Mouse (Mus musculus) granulocyte monocyte progenitor cell, adult 5-6 weeks (primary cell): Measurements from ENCODE around the gene Slc31a2. TPM values are rescaled to one million over a fixed set of nuclear protein-coding genes. Genes with fewer than 3 reads are reported as not detected.
A peak's percentile ranks its signal among the peaks of the same experiment; 100 is the strongest.

Experiments used
- ATAC-seq: replicated peaks from 2 replicates; pipeline ENCODE4 v1.8.0; 2016; ENCODE audit warnings: mild to moderate bottlenecking, moderate TSS enrichment, inconsistent platforms; ENCODE audit not compliant: poor library complexity, severe bottlenecking
- total RNA-seq, 2 experiments: library from RNA; stranded (forward) in 1 of 2; stranded (reverse) in 1 of 2; fragments of 200-712, 200-1000 nt in 1 of 2; fragments of >200 nt in 1 of 2; fragmentation: Nextera tagmentation in 1 of 2; gene quantifications; 2 replicates each; pipeline ENCODE4 v1.2.3; 2014 to 2017

Slc31a2 gene
- total RNA-seq, 2 experiments from 2014 or later = 18.7 to 39.4 TPM

DNA sequence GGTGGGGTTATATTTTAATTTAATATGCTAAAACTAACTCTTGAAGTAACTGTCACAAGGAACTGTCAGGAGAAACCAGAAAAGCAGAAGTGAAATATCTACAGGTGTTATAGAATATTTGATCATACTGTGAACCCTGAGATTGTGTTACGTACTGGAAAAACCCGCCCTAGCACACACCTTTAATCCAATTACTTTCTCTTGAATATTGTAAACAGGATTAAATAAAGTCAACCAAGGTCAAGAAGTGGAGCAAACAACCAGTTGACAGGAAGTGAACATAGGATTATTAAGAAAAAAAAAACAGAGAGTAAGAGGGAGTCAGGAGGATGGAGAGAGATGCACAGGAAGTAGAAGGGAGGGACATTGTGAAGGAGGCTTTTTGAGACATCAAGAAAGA, 50.5 kb downstream of the Slc31a2 start:
- ATAC-seq = no peak

DNA sequence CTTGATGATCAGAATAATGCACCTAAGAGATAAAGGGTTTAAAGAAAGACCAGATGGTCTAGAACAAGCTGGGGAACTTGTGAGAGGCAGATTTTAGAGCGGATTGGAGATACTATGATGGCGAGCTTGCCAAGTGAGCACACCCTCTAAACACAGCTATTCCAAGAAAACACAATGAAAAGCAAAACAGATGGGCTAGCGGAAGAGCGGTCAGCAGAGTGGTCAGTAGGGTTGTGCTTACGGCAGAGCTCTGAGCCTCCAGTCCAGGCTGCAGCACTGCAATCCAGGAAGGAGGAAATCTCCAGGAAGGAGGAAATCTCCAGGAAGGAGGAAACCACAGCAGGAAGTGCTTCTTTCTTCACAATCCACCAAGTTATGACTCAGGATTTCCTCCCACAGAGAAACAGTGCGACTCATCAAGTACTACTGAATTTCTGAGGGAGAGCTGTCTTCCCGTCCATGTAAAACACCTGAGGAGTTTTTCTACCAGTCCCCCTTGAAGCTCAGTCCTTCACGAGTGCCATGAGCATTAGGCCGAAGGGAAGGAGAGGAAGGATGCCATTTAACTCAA, 51.4 kb downstream of the Slc31a2 start:
- ATAC-seq = peak; percentile 61

DNA sequence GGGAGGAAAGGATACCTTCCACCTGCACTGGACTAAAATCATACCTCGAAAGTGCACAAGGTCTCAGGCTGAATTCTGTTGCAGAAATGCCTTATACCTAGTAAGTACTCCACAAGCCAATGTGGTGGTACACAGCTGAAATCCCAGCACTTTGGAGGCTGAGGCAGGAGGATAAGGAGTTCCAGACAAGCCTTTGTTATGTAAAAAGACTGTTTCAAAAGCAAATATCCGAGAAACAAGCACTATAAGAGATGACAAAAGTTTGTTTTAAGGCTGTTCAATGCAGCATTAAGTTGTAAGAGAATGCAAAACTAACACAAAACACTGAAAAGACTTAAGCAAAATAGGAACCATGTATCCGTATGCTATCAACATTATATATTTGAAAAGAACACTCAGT, 52.2 kb downstream of the Slc31a2 start:
- no peak for ATAC-seq

DNA sequence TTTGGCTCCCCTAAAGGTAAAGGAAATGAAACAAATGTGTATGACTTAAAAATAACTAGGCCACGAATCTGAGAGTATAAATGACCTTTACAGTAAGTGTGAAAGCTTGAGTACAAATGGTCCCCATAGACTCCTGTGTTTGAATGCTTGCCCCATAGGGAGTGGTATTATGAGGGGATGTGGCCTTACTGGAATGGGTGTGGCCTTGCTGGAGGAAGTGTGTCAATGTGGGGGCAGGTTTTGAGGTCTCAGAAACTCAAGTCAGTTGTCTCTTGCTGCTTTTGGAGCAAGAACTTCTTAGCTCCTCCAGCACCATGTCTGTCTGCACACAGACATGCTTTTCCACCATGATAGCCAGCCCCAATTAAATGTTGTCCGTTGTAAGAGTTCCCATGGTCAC, 54.1 kb downstream of the Slc31a2 start:
- ATAC-seq = peak; percentile 85

DNA sequence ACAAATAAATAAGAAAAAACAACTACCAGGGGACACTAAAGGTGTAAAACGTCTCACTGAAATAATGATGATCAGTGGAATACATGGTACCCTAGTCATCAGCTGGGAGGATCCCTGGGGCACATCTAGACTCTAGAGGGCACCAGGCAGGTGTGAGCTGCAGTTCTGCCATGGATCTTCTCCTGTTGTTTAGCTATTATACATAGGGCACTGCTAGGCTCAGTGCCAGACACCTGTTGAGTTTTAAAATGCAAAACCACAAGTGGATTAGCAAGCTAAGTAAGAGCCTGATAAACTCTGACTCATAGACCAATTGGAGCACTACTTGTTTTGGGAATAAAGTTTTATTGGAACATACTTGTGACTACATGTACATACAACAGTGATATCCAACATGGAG, 55.9 kb downstream of the Slc31a2 start:
- no peak for ATAC-seq

DNA sequence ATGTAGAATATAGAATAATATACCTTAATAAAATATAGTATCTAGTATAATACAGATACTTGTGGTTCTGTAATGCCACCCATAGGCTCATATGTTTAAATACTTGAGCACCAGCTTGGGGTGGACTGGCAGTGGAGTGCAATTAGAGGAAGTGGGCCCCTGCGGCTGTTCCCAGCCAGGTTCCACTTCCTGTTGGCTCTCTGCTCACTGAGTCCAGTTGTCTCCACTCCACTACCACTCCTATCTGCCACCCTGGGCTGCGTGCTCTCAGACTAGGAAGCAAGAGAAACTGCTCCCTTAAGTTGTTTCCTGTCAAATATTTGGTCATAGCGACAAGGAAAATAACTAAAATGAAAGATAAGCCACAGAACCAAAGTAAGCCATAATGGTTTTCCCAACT, 60.3 kb downstream of the Slc31a2 start:
- peak; percentile 100 for ATAC-seq

DNA sequence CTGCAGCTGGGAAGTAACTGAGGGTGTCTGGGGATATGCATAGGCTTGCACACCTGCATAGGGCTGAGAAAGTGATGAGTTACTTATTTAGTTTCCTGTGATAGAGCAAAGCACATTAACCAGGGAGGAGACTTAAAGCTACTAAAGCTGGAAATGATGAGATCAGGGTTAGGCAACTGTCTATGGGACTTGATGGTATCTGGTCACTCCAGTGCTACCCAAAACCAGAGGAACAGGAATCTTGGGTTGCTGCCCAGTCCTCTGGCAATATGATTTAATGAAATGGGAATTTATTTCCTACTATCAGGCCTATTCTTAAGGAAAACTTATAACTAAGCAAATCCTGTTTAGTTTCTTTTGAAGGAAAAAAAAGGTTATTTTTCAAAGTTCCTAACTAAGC, 63.7 kb downstream of the Slc31a2 start:
- ATAC-seq = no peak

DNA sequence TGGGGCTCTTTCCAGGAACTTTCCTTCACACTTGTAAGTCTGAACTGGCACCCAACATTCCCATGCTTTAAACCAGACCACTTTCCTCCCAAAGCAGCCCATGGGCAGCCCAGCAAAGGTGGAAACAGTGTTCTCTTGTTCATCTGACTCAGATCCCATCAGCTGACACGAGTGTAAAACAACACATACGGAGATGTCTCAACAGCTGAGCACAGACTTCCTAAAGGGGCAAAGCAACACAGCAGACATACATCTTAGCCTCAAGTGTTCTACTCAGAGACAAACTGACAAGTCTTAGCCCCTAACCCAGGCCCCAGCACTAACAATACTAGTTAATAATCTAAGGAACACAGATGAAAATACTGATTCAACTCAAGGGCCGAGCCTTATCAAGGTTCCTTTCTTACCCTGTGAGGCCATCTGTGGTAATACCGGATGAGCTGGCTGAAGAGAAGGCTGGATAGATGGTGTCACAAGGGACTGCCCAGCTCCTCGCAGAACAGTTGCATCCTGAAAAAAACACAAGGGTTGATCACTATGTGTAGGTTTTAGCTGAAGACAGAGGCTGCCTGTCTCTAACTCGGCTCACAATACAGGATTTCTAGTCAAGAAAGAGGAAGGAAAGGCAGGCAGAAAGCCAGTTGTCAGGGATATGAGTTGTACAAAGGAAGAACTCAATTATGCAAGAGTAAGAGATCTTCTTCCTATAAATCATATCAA, 66.7 kb downstream of the Slc31a2 start:
- ATAC-seq = peak; percentile 93

DNA sequence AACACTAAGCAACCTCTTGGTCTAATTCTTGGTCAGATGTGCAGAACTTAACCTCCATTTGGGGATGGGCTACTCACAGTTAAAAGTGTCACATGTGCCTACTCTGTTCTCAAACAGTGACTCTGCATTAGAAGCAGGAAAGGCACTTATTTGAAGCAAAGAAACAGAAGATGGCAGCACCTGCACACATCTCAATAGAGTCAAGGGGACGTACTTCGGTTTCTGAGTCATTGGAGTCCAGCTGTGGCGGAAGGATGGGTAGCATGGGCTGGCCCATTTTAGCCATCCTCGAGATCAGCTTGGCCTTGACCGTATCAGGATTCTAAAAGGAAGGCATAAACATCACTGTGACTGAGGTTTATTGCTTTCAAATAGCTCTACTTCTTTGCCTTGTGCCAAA, 69.6 kb downstream of the Slc31a2 start:
- ATAC-seq = no peak

DNA sequence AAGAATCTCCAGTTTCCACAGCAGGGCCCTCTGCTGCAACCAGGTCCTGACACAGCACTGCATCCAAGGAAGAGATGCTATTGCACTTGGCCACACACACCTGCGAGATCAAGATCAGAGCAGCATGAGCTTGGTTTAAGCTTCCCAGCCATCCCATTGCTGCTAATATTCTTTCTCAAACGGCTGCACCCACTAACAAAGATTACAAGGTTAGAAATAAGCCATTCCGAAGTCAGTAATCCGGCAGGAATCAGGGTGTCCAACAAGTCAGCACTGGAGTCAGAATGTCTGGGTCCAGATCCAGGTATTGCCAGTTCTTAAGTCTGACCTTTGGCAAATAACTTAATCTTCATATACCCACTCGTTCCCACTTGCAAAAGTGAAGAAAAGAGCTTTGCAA, 76.2 kb downstream of the Slc31a2 start:
- ATAC-seq = no peak

DNA sequence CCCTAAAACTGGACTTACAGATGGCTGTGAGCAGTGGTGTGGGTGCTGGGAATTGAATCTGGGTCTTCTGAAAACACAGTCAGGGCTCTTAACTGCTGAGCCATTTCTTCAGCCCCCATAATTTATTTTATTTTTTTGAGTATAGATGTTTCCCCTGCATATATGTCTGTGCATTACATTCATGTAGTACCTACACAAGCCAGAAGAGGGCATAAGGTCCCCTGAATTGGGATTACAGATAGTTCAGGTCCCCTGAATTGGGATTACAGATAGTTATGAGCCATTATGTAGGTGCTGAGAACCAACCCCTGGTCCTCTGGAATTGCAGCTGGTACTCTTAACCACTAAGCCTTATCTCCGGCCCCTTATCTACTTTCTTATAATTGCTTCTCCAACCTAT, 81.6 kb downstream of the Slc31a2 start:
- peak; percentile 50; the same call in 1 of the 2 replicates for ATAC-seq

DNA sequence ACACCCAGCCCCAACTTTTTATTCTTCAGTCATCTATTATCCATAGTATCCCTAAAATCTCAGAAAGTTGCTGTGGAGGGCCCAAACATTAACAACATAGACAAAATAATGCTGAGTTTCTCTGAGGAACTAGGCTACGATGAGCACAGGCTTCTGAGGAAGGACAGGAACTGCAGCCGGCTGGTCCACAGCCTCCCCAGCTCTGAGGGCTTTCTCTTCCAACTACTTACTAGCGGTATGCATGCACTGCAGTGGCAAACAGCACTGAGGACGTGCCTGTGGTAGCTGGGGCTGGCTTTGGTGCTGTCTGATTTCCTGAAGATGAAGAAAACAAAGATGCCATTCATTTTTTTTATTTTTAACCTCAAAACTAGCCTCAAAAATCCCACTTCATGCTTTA, 83.5 kb downstream of the Slc31a2 start:
- ATAC-seq = no peak

DNA sequence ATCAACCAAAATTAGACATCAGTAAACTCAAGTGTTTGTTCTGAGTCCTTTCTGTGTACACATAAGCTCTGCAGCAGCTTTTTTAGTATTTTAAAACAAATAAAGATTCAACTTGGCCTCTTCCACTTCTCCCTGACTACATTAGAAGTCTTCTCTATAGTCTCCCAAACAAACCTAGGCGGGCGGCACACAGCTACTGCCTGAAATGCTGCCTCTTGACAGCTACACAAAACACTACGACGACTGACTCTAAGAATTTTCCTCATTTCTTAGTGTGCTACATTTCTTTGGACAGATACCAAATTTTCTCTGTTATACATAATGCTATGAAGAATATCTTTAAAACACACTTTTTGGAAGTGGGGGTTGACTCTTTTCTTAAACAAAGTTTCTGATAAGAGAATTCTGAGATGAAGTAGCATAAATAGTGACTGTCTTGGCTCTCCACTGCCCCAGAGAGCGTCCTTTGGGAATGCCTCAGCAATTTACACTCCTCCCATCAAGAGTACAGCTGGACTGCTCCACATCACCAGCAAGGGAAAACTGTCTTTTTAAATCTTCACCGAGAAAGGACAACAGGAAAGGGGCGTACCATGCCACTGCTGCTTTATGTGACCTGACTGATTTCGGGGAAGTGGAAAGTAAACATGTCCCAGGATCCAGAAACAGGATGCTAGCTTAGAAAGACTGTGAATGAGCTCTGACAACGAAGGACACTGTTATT, 85.4 kb downstream of the Slc31a2 start:
- no peak for ATAC-seq

Other genes starting within 250 kb of the Slc31a2 start
- not detected in 2 replicates for gene Mup20, start 208.4 kb upstream of the Slc31a2 start, total RNA-seq (2014; fragmentation: Nextera tagmentation)
- gene Mup20, start 208.4 kb upstream of the Slc31a2 start, total RNA-seq (2017) = not detected in 2 replicates
- gene Mup3, start 175.2 kb upstream of the Slc31a2 start, total RNA-seq (2014; fragmentation: Nextera tagmentation) = not detected in 2 replicates
- not detected in 2 replicates for gene Mup3, start 175.2 kb upstream of the Slc31a2 start, total RNA-seq (2017)
- not detected in 2 replicates for gene Mup21, start 111.7 kb upstream of the Slc31a2 start, total RNA-seq (2014; fragmentation: Nextera tagmentation)
- not detected in 2 replicates for gene Mup21, start 111.7 kb upstream of the Slc31a2 start, total RNA-seq (2017)
- gene Zfp37, start 31.5 kb upstream of the Slc31a2 start, total RNA-seq (2014; fragmentation: Nextera tagmentation) = 0.64 TPM in 1 of 2 replicates, not detected in the other
- not detected in 2 replicates for gene Zfp37, start 31.5 kb upstream of the Slc31a2 start, total RNA-seq (2017)
- 31.5 and 36.8 TPM in 2 replicates for gene Fkbp15, start 98.0 kb downstream of the Slc31a2 start, total RNA-seq (2014; fragmentation: Nextera tagmentation)
- 47.4 and 54.9 TPM in 2 replicates for gene Fkbp15, start 98.0 kb downstream of the Slc31a2 start, total RNA-seq (2017)
- 22.5 and 24.8 TPM in 2 replicates for gene Slc31a1, start 98.2 kb downstream of the Slc31a2 start, total RNA-seq (2014; fragmentation: Nextera tagmentation)
- 19.8 and 23.7 TPM in 2 replicates for gene Slc31a1, start 98.2 kb downstream of the Slc31a2 start, total RNA-seq (2017)
- gene Cdc26, start 146.1 kb downstream of the Slc31a2 start, total RNA-seq (2014; fragmentation: Nextera tagmentation) = 150 and 151 TPM in 2 replicates
- gene Cdc26, start 146.1 kb downstream of the Slc31a2 start, total RNA-seq (2017) = 103 and 127 TPM in 2 replicates
- gene Prpf4, start 146.2 kb downstream of the Slc31a2 start, total RNA-seq (2014; fragmentation: Nextera tagmentation) = 20.1 and 24.1 TPM in 2 replicates
- gene Prpf4, start 146.2 kb downstream of the Slc31a2 start, total RNA-seq (2017) = 17.4 and 17.6 TPM in 2 replicates
- not detected in 2 replicates for gene Rnf183, start 172.7 kb downstream of the Slc31a2 start, total RNA-seq (2014; fragmentation: Nextera tagmentation)
- not detected in 2 replicates for gene Rnf183, start 172.7 kb downstream of the Slc31a2 start, total RNA-seq (2017)
- gene Wdr31, start 208.3 kb downstream of the Slc31a2 start, total RNA-seq (2014; fragmentation: Nextera tagmentation) = 1.2 and 2.4 TPM in 2 replicates
- 1.5 and 2.0 TPM in 2 replicates for gene Wdr31, start 208.3 kb downstream of the Slc31a2 start, total RNA-seq (2017)
- not detected in 2 replicates for gene Bspry, start 217.5 kb downstream of the Slc31a2 start, total RNA-seq (2014; fragmentation: Nextera tagmentation)
- 0.43 TPM in 1 of 2 replicates, not detected in the other for gene Bspry, start 217.5 kb downstream of the Slc31a2 start, total RNA-seq (2017)
- 0.23 and 4.2 TPM in 2 replicates for gene Hdhd3, start 240.9 kb downstream of the Slc31a2 start, total RNA-seq (2014; fragmentation: Nextera tagmentation)
- 0.43 TPM in 1 of 2 replicates, not detected in the other for gene Hdhd3, start 240.9 kb downstream of the Slc31a2 start, total RNA-seq (2017)